Mouse (Mus musculus) right cerebral cortex, adult 18-20 months (tissue): ENCODE results near the gene Matn4.
"Not testable (repeated sequence)": the region's sequence is repeated elsewhere in the genome, so short reads cannot be mapped to it uniquely, and the experiment has no call there.

ENCODE experiments used
- DNase-seq: peaks from one replicate; pipeline ENCODE4 v3.0.0; 2022; ENCODE audit warnings: mixed read lengths

The Matn4 gene

GRCm38 (mm10) chr2:164360974-164361657, 43.8 kb downstream of the Matn4 start:
- DNase-seq, result no peak

- DNase-seq, result no peak
Observed at GRCm38 (mm10) chr2:164359668-164360067, 45.3 kb downstream of the Matn4 start.

GRCm38 (mm10) chr2:164359031-164359430, 45.9 kb downstream of the Matn4 start:
- DNase-seq, result no peak

DNA sequence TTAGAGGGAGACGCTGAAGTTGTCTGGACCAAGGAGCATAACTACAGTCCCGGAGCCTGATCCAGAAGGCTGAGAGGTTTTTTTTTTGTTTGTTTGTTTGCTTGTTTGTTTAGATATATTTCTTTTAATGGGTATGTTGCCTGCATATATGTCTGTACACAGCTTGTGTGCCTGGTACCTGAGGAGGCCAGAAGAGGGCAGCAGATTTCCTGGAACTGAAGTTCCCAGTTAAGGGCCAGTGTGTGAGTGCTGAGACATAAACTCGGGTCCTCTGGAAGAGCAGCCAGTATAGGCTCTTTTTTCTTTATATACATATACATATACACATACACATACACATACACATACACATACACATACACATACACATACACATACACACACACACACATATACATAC, 46.6 kb downstream of the Matn4 start:
- no peak for DNase-seq

GRCm38 (mm10) chr2:164356177-164356967, 48.6 kb downstream of the Matn4 start:
- DNase-seq, result no peak

- no peak for DNase-seq
Observed at GRCm38 (mm10) chr2:164353356-164353755, 51.6 kb downstream of the Matn4 start.

DNA sequence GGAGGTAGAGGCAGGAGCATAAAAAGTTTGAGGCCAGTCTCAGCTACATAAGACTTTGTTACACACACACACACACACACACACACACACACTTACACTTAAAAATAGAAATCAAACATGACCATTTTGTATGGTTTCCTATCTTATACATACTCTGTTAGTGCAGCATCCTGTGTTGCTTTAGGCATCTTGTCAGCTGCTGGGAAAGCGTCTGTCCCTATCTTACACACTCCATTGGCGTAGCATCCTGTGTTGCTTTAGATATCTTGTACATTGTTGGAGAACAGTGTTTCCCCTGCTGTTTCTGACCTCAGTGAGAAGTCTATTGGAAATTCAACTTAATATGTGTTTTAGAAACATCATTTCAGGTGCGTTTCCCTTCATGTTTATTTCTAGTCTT, 52.3 kb downstream of the Matn4 start:
- DNase-seq, result no peak

DNA sequence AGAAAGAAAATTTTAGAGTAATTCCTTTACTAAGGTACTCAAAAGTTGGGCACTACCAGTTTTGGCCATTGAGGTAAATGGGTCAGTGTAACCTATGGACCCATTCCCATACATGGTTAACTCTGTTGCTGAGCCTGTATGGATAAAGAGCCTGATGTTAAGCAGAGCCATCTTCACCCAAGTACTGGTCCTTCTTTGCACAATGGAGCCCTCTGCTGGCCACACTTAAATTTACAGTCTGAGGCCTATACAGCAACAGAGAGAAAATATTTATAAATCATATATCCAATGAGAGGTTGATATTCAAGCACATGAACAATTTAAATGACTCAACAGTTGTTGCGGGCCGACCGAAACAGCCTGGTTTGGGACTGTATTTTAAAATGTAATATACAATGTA, 56.0 kb downstream of the Matn4 start:
- no peak for DNase-seq

DNA sequence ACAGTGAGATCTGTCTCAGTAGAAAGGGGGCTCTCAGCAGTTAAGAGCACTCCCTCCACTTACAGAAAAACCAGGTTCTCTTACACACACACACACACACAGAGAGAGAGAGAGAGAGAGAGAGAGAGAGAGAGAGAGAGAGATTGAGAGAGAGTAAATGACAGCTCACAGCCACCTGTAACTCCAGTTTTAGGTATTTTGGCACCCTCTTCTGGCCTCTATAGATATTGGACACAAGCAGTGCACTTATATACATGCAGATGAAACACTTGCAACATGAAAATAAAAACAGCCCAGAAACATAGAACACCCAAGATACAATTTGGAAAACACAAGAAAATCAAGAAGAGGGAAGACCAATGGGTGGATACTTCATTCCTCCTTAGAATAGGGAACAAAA, 57.3 kb downstream of the Matn4 start:
- DNase-seq, result not testable (repeated sequence)

- not testable (repeated sequence) for DNase-seq
Observed at GRCm38 (mm10) chr2:164343732-164344131, 61.2 kb downstream of the Matn4 start.
